Mouse (Mus musculus) urinary bladder, adult 18-20 months (tissue): ENCODE measurements at regions not wholly inside any gene's neighbourhood (a gene's known extent, or its start where the extent isn't known, plus 50 kb on each side); places are given as distances from the start of the nearest gene placed in this dataset.

Experiments
- DNase-seq, 2 experiments: peaks; one replicate each; pipeline ENCODE4 v3.0.0; 2022; ENCODE audit warnings: low spot score in 2 of 2, mixed read lengths in 2 of 2

DNA sequence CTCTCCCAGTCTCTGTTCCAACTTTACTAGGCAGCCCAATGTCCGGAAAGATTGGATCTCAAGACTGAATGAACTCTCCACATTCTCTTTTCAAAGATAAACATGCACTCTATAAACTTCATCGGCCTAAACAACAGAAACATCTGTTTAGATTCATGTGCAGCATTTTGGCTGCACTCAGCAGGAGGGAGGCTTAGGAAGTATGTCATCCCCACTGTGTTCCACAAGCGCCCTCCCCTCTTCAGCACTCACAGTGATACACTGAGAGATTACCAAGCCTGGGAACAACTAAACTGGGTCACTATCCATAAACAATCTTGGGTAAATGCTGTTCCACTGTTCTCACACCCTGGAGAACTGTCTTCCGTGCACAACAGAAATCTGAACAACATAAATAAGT, 185.5 kb upstream of the Gm11114 start:
- peak in 1 of 2 experiments; percentile 29 for DNase-seq

DNA sequence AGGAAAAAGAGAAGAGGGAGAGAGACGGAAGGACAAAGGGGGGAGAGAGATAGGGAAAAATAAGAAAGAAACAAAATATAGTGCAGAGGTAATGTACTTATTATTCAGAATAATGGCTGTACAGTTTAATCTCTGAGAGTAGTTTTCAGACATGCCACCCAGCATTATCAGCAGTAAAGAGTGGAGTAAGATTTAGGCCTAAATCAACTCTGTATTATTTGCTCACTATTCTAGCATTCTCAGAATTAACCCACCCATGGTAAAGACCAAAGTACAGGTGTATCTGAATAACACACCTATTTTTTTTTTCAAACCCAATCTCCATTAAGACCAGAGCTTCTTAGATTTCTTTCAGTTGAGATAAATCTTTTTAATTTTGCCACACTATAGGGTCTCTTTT, 177.7 kb upstream of the Gm11114 start:
- DNase-seq: no peak

DNA sequence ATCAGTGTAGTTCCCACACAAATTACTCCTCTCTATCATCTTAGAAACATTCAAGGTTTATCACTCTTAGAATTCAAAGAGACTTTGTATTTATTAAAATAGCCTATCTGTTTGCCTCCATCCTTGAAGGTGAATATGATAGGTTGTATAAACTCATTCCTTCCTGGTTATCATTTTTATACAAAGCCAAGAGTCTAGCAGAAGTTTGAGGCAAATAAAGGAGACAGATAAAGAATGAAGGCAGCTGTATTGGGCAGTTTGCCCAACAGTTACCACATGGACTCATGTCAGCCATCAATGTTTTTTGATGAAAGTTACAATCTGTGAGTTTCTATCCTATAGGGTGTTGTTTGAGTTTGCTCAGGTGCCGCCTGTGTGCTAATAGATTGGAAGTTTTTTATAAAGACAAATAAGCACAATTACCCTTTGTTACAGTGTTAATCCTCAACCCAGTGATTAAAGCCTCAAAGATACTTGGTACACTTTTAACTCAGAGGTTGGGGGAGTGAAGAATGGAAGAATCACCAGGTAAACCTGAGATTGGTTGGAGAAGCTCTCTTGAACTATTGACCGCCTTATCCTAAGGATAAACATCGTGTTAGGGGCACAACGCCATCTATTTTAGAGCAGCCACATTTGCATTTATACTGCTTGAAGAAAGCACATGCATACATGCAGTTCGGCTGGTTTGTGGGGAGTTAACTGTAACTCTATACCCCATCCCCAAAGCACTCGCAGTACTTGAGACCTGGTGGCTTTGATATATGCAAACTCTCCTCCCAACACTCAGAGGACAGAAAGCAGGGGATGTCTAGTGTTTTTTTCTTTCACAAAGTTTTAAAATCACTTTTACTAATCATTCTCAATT, 175.6 kb upstream of the Gm11114 start:
- no peak for DNase-seq

- no peak for DNase-seq
These were observed 172.7 kb upstream of the Gm11114 start for GRCm38 (mm10) chr9:85139891-85140290.

GRCm38 (mm10) chr9:85144363-85144762, 168.2 kb upstream of the Gm11114 start:
- no peak for DNase-seq

DNA sequence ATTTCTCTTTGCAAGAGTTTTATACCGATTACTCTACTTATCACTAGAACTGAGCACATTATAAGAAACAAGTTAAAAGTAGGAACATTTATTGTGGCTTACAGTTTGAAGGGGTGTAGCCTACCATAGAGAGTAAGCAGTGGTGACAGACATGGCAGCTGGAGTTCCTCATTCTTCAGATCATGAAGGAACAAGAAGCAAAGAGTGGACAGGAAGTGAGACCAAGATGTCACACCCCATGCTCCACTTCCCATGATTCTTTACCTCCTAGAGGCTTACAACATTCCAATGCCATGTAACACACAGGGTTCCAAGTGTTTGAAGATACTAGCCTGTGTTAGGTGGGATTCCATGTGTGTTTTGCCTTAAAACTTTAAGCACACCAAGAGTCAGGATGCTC, 146.9 kb upstream of the Gm11114 start:
- no peak for DNase-seq

DNA sequence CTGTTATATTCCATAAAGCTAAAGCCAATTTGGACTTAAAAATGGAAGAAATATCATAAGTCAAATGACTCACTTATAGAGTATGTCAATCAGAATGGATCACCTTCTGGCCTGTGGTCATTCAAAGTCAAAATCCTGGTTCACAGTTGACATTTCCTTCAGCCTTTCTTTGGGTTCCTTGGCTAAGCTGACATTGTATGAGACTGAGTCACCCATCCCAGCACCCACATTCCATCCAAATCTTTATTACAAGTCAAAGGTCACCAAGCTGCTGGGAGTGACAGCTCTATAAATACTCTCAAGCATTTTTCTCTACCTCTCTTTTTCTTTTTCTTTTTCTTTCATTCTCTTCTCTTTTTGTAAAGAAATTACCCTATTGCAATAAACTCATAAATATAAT, 145.3 kb upstream of the Gm11114 start:
- no peak for DNase-seq

- DNase-seq: no peak
These were observed 138.1 kb upstream of the Gm11114 start for GRCm38 (mm10) chr9:85174431-85174830.

DNA sequence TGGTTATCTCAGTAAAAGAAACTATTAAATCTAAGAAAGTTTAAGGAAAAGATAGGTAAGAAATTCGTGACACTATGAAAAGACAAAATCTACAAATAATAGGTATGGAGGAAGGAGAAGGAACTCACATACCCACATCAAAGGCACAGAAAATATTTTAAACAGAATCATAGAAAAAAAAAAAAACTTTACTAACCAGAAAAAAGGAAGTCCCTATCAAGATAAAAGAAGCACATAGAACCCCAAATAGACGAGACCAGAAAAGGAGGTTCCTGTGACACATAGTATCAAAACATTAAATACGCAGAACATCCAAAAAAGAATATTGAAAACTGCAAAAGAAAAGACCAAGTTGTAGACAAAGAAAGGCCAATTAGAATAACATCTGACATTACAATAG, 111.4 kb upstream of the Gm11114 start:
- no peak for DNase-seq

DNA sequence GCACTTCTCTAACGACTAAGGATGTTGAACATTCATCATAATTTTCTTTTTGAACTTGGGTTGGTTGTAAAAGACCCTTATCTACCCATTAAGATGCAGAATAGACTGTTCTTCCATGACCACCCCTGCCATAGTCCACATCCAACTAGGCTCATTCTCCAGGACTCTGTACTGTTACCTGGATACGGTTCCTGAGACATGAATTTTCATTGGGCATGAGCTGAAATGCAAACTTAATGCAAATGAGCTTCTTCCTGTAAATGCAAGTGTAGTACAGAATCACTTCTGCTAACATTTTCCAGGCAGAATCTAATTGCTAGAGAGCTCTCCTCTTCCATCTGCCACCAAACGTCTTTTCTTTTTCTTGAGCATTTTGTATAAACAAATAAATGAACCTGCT, 87.7 kb upstream of the Gm11114 start:
- no peak for DNase-seq
